Mouse (Mus musculus) E14TG2a.4 (cell line): ENCODE data around the gene Ipo11.

ENCODE experiments used
- CTCF ChIP-seq: conservative IDR thresholded peaks from 2 replicates; pipeline ENCODE4 v1.5.1; 2014; ENCODE audit warnings: low read length
- NANOG ChIP-seq: IDR thresholded peaks from 2 replicates; pipeline ENCODE4 v1.6.1; 2014; ENCODE audit warnings: borderline replicate concordance, low read length, mixed read lengths
- POU5F1 ChIP-seq: IDR thresholded peaks from 2 replicates; pipeline ENCODE4 v1.6.1; 2014; ENCODE audit warnings: low read length, borderline replicate concordance

GRCm38 (mm10) chr13:106760232-106760875, 176.4 kb downstream of the Ipo11 start:
- TF ChIP-seq CTCF (no peak), POU5F1 (no peak), NANOG (no peak)
